8 mouse cellular contexts compared by ENCODE assay signal in the genomic region with DNA sequence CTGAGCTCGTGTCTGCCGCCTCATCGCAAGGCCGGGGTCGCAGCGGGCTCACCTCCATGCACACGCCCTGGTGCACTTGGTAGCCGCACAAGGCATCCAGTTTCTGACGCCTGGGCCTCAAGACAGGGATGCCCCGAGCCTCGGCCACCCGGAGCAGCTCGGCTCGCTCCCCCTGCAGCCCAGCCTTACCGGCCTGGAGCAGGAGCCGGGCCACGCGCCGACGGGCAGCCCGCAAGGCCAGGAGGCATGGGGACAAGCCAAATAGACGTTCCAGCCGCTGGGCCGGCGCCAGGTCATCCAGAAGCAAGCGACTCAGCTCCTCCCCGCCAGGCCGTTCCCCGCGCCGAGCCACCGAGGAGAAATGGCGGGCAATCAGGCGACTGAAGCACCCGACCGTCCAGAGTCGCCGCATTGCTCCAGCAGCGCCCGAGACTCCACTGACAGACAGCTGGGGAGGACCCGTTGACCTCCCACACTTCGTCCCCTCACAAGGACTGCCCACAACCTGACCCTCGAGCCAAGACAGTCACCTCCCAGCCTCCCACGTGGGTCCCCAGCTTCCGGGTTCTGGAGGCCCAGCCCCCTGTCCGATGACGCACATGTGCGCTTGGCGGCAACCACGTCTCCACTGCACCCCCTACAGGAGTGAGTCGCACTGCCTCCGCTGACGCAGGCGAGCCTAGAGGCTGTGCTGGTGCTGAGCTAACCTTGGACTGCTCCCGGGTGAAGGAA. TPM values are rescaled to one million over a fixed set of nuclear protein-coding genes. Genes with fewer than 3 reads are reported as not detected.
DNase-seq lines count a peak whose midpoint lies in the region; ATAC-seq and TF ChIP-seq lines count a peak whose summit lies in the region.

A gene (minus strand): TSS at position 555 of the 732 bp plus-strand sequence.

- no peaks in the 10 kb centered on the region for H3K9me3 ChIP-seq in hindbrain, embryonic 10.5 days
- H3K9me3 ChIP-seq in lung, postnatal 0 days (ENCODE audit: low read length): no peaks in the 10 kb centered on the region

- peak; percentile 93 for TF ChIP-seq CTCF in lung, postnatal 0 days (IDR thresholded peaks at IDR 0.05)

- no peak for TF ChIP-seq EP300 in lung, postnatal 0 days (IDR thresholded peaks at IDR 0.05)

- ATAC-seq in frontal cortex, adult (ENCODE audit: low TSS enrichment): peak; percentile 76
- peak; percentile 92 for ATAC-seq in lung, postnatal 0 days

- peaks cover 30% of the 10 kb centered on the region for H3K4me1 ChIP-seq in hindbrain, embryonic 10.5 days (replicated peaks)
- no peaks in the 10 kb centered on the region for H3K4me1 ChIP-seq in lung, postnatal 0 days (ENCODE audit: insufficient read depth, low read depth, low read length)

- WGBS in hindbrain, embryonic 10.5 days: under 1% methylated on average over 55 of the region's 55 CpGs
- WGBS in lung, postnatal 0 days: under 1% methylated on average over 55 of the region's 55 CpGs

- H3K27ac ChIP-seq in hindbrain, embryonic 10.5 days: peak within 1 kb of the TSS; percentile 86
- peak within 1 kb of the TSS; percentile 75 for H3K27ac ChIP-seq in lung, postnatal 0 days (ENCODE audit: low read length)

- DNase-seq in MN1 (ENCODE audit: low spot score): peak; percentile 95
- DNase-seq in cerebellum, adult 9-10 months: peak; percentile 92
- peak; percentile 95 for DNase-seq in hindbrain, embryonic 10.5 days (ENCODE audit: low spot score)
- peak; percentile 95 for DNase-seq in layer of hippocampus, adult 9-11 months
- DNase-seq in lung, postnatal 0 days (ENCODE audit: low spot score): peak; percentile 97
- peak; percentile 86 for DNase-seq in ovary, postnatal 14 days (ENCODE audit: low spot score)
- peak; percentile 97 for DNase-seq in thymus, postnatal 14 days

- H3K4me3 ChIP-seq in hindbrain, embryonic 10.5 days: peak within 1 kb of the TSS; percentile 74
- H3K4me3 ChIP-seq in lung, postnatal 0 days (ENCODE audit: low read depth, low read length): peak within 1 kb of the TSS; percentile 67

- peaks cover 21% of the 10 kb centered on the region; the same call in 1 of the 2 replicates for H3K36me3 ChIP-seq in hindbrain, embryonic 10.5 days
- H3K36me3 ChIP-seq in lung, postnatal 0 days (ENCODE audit: insufficient read depth, low read length): no peaks in the 10 kb centered on the region

- H3K4me2 ChIP-seq in lung, postnatal 0 days (replicated peaks; ENCODE audit: low read depth, low read length): peak within 1 kb of the TSS; percentile 100

- H3K27me3 ChIP-seq in hindbrain, embryonic 10.5 days (ENCODE audit: insufficient read depth, poor library complexity, severe bottlenecking): no peaks in the 10 kb centered on the region
- H3K27me3 ChIP-seq in lung, postnatal 0 days (replicated peaks; ENCODE audit: insufficient read depth, low read length): no peaks in the 10 kb centered on the region

- peak within 1 kb of the TSS; percentile 55 for H3K9ac ChIP-seq in lung, postnatal 0 days (replicated peaks; ENCODE audit: low read depth)

RNA-seq across cellular contexts. Expression of the gene that starts here (rescaled TPM):
- polyA plus RNA-seq in hindbrain, embryonic 10.5 days (2016; fragmentation: Nextera tagmentation; extraction: Ambion mirVana): 12.2 and 13.9 TPM in 2 replicates
- 5.3 and 6.5 TPM in 2 replicates for polyA plus RNA-seq in lung, postnatal 0 days (2015; fragmentation: Nextera tagmentation; extraction: Ambion mirVana)

Comparison
In these comparisons a context has a peak if more than half of its experiments do, and no peak if none do; other contexts are left out.
1. Peak in every context shown above with its lines: DNase-seq, ATAC-seq, H3K4me3 ChIP-seq and H3K27ac ChIP-seq.